Mouse (Mus musculus): Measurements from ENCODE around the gene Nox3. TPM values are rescaled to one million over a fixed set of nuclear protein-coding genes. Genes with fewer than 3 reads are reported as not detected.

Gene Nox3
- total and polyA plus RNA-seq, 2 experiments, result not detected

DNA sequence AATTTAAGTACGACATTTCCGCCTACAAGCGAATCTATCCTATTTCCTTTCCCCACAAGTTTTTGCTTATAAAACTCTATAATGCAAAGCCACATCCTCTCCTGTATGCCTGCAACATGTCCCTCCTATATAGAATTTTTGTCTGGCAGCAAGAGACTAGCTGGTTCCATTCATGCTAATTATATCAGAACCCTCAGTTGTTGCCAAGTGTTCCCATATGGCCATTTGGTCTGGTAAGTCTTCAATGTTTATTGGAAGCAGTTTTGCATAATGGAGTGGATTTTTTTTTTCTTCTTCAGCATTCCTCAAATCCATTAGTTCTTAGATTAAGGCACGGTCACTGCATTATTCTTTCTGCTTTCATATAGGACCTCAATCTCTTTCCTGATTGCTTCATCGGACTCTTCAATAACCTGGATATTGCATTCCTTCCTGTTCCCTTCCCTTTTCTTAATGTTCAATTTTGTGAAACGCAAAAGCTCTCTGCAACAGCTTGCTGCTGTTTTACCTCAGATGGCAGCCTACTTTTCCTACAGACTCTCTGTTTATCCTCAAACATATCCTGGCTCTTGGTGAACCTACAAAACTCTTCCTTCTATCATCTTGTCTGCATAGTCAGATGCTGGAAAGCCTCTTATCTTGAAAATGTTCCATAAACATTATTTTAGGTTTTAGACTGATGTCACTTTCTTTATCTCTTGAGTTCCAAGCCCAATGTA, 92.9 kb downstream of the Nox3 start:
- DNase-seq (ENCODE audit: extremely low read depth, low read depth, low spot score), result no peak
- no peak overlapping the region for H3K9ac ChIP-seq (ENCODE audit: low read depth, low read length)
- WGBS, result 81% methylated on average over 6 of the region's 6 CpGs
- H3K36me3 ChIP-seq (ENCODE audit: control insufficient read depth, insufficient read depth, low read length), result no peaks in the 10 kb centered on the region
- H3K27me3 ChIP-seq (ENCODE audit: control insufficient read depth, insufficient read depth, low read length), result no peaks in the 10 kb centered on the region
- TF ChIP-seq CTCF (IDR thresholded peaks at IDR 0.05; ENCODE audit: low read depth, low read length) (no peak), POLR2A (IDR thresholded peaks at IDR 0.05; ENCODE audit: extremely low read depth, insufficient read depth, low read length) (no peak)
- H3K79me2 ChIP-seq (ENCODE audit: control insufficient read depth, insufficient read depth, low read length), result no peaks in the 10 kb centered on the region
- no peaks in the 10 kb centered on the region for H3K4me1 ChIP-seq (ENCODE audit: control insufficient read depth, insufficient read depth, low read length)
- no peak overlapping the region for H3K4me3 ChIP-seq (ENCODE audit: insufficient read depth, low read depth, low read length)
- no peak overlapping the region for H3K27ac ChIP-seq (replicated peaks; ENCODE audit: insufficient read depth, low read depth, low read length)

DNA sequence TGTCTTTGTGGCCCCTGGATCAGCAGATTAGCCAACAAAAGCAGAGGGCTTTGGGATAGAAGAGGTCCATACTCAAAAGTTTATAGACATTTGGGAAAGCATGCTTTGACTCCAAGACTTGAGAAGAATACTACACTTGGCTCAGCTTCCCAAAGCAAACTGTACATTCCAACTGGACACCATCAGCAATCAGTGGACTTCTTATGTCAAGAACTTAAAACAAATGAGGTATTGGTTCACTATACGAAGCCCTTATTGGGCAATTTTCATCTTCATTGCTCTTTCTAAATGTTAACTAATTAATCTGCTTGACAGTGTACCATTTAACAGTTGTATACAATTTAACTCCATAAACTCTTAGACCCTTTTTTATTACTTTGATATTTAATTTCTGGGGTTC, 97.7 kb downstream of the Nox3 start:
- WGBS, result 75% methylated on average over 1 of the region's 1 CpGs
- no peak for DNase-seq (ENCODE audit: extremely low read depth, low read depth, low spot score)
- H3K27me3 ChIP-seq (ENCODE audit: control insufficient read depth, insufficient read depth, low read length), result no peaks in the 10 kb centered on the region
- H3K9ac ChIP-seq (ENCODE audit: low read depth, low read length), result no peak overlapping the region
- TF ChIP-seq CTCF (IDR thresholded peaks at IDR 0.05; ENCODE audit: low read depth, low read length), result no peak
- TF ChIP-seq POLR2A (IDR thresholded peaks at IDR 0.05; ENCODE audit: extremely low read depth, insufficient read depth, low read length), result no peak
- H3K4me3 ChIP-seq (ENCODE audit: insufficient read depth, low read depth, low read length), result no peak overlapping the region
- no peak overlapping the region for H3K27ac ChIP-seq (replicated peaks; ENCODE audit: insufficient read depth, low read depth, low read length)
- no peaks in the 10 kb centered on the region for H3K36me3 ChIP-seq (ENCODE audit: control insufficient read depth, insufficient read depth, low read length)
- no peaks in the 10 kb centered on the region for H3K79me2 ChIP-seq (ENCODE audit: control insufficient read depth, insufficient read depth, low read length)
- H3K4me1 ChIP-seq (ENCODE audit: control insufficient read depth, insufficient read depth, low read length), result no peaks in the 10 kb centered on the region

- DNase-seq (ENCODE audit: extremely low read depth, low read depth, low spot score), result no peak
- WGBS, result 77% methylated on average over 1 of the region's 1 CpGs
- Histone ChIP-seq H3K36me3 (ENCODE audit: control insufficient read depth, insufficient read depth, low read length) (no peaks in the 10 kb centered on the region), H3K4me3 (ENCODE audit: insufficient read depth, low read depth, low read length) (no peak overlapping the region), H3K79me2 (ENCODE audit: control insufficient read depth, insufficient read depth, low read length) (no peaks in the 10 kb centered on the region), H3K27ac (replicated peaks; ENCODE audit: insufficient read depth, low read depth, low read length) (no peak overlapping the region), H3K27me3 (ENCODE audit: control insufficient read depth, insufficient read depth, low read length) (no peaks in the 10 kb centered on the region), H3K9ac (ENCODE audit: low read depth, low read length) (no peak overlapping the region), H3K4me1 (ENCODE audit: control insufficient read depth, insufficient read depth, low read length) (no peaks in the 10 kb centered on the region)
- TF ChIP-seq POLR2A (IDR thresholded peaks at IDR 0.05; ENCODE audit: extremely low read depth, insufficient read depth, low read length), result no peak
- TF ChIP-seq CTCF (IDR thresholded peaks at IDR 0.05; ENCODE audit: low read depth, low read length), result no peak
Observed at GRCm38 (mm10) chr17:3597866-3598265, 98.2 kb downstream of the Nox3 start.

GRCm38 (mm10) chr17:3597130-3597529, 98.9 kb downstream of the Nox3 start:
- no peak overlapping the region; the same call in 1 of the 2 replicates for H3K27ac ChIP-seq (replicated peaks; ENCODE audit: insufficient read depth, low read depth, low read length)
- peak; percentile 13 for DNase-seq (ENCODE audit: extremely low read depth, low read depth, low spot score)

More at GRCm38 (mm10) chr17:3597130-3597529, 98.9 kb downstream of the Nox3 start:
- no peak overlapping the region for H3K4me3 ChIP-seq (ENCODE audit: insufficient read depth, low read depth, low read length)
- H3K27me3 ChIP-seq (ENCODE audit: control insufficient read depth, insufficient read depth, low read length), result no peaks in the 10 kb centered on the region
- no peaks in the 10 kb centered on the region for H3K36me3 ChIP-seq (ENCODE audit: control insufficient read depth, insufficient read depth, low read length)
- H3K79me2 ChIP-seq (ENCODE audit: control insufficient read depth, insufficient read depth, low read length), result no peaks in the 10 kb centered on the region
- H3K9ac ChIP-seq (ENCODE audit: low read depth, low read length), result no peak overlapping the region
- TF ChIP-seq CTCF (IDR thresholded peaks at IDR 0.05; ENCODE audit: low read depth, low read length) (no peak), POLR2A (IDR thresholded peaks at IDR 0.05; ENCODE audit: extremely low read depth, insufficient read depth, low read length) (no peak)
- WGBS, result 81% methylated on average over 1 of the region's 1 CpGs
- no peaks in the 10 kb centered on the region for H3K4me1 ChIP-seq (ENCODE audit: control insufficient read depth, insufficient read depth, low read length)

Other genes starting within 250 kb of the Nox3 start
- gene Cldn20, start 163.7 kb downstream of the Nox3 start, total RNA-seq (2014; rRNA removed), result 0.34 TPM in 1 of 2 replicates, not detected in the other
- gene Cldn20, start 163.7 kb downstream of the Nox3 start, polyA plus RNA-seq (2012; rRNA removed), result 0.24 TPM in 1 of 2 replicates, not detected in the other
- gene Tfb1m, start 138.5 kb downstream of the Nox3 start, total RNA-seq (2014; rRNA removed), result 14.2 and 15.8 TPM in 2 replicates
- 3.3 and 5.0 TPM in 2 replicates for gene Tfb1m, start 138.5 kb downstream of the Nox3 start, polyA plus RNA-seq (2012; rRNA removed)